Mouse (Mus musculus) right cerebral cortex, postnatal 36 days (tissue): ENCODE data around the gene Rsad2.
"Not testable (repeated sequence)": the region's sequence is repeated elsewhere in the genome, so short reads cannot be mapped to it uniquely, and the experiment has no call there.

Experiments
- DNase-seq, 2 experiments: peaks; one replicate each; pipeline ENCODE4 v3.0.0; 2022; ENCODE audit warnings: low spot score in 2 of 2, mixed read lengths in 1 of 2

Gene Rsad2

GRCm38 (mm10) chr12:26446377-26447045, 9.7 kb downstream of the Rsad2 start:
- DNase-seq: no peak

- DNase-seq: no peak
Measured at GRCm38 (mm10) chr12:26444511-26444910, 11.7 kb downstream of the Rsad2 start.

- DNase-seq: peak; percentile 40 to 49
Measured at GRCm38 (mm10) chr12:26444054-26444453, 12.2 kb downstream of the Rsad2 start.

- DNase-seq: no peak
Measured at GRCm38 (mm10) chr12:26439366-26439765, 16.9 kb downstream of the Rsad2 start.

GRCm38 (mm10) chr12:26437950-26438349, 18.3 kb downstream of the Rsad2 start:
- no peak for DNase-seq

GRCm38 (mm10) chr12:26436334-26436733, 19.9 kb downstream of the Rsad2 start:
- no peak for DNase-seq

- DNase-seq: not testable (repeated sequence)
Measured at GRCm38 (mm10) chr12:26428771-26429170, 27.5 kb downstream of the Rsad2 start.

GRCm38 (mm10) chr12:26424841-26425240, 31.4 kb downstream of the Rsad2 start:
- DNase-seq: no peak

GRCm38 (mm10) chr12:26418322-26418721, 37.9 kb downstream of the Rsad2 start:
- no peak for DNase-seq

- no peak for DNase-seq
Measured at GRCm38 (mm10) chr12:26416636-26417295, 39.5 kb downstream of the Rsad2 start.

- DNase-seq: peak; percentile 77 to 84
Measured at GRCm38 (mm10) chr12:26415104-26415771, 41.0 kb downstream of the Rsad2 start, which contains the start of gene Rnf144a. TSS of gene Rnf144a (minus strand) at chr12:26415254.

- peak in 1 of 2 experiments; percentile 24 for DNase-seq
Measured at GRCm38 (mm10) chr12:26414451-26415103, 41.7 kb downstream of the Rsad2 start.

GRCm38 (mm10) chr12:26413961-26414411, 42.3 kb downstream of the Rsad2 start:
- no peak for DNase-seq

- no peak for DNase-seq
Measured at GRCm38 (mm10) chr12:26412802-26413201, 43.5 kb downstream of the Rsad2 start.

- DNase-seq: no peak
Measured at GRCm38 (mm10) chr12:26411841-26412450, 44.3 kb downstream of the Rsad2 start.

- no peak for DNase-seq
Measured at GRCm38 (mm10) chr12:26410443-26410842, 45.8 kb downstream of the Rsad2 start.

GRCm38 (mm10) chr12:26408707-26409106, 47.5 kb downstream of the Rsad2 start:
- DNase-seq: no peak

GRCm38 (mm10) chr12:26404781-26405702, 51.2 kb downstream of the Rsad2 start:
- peak in 1 of 2 experiments; percentile 52 for DNase-seq

- DNase-seq: no peak
Measured at GRCm38 (mm10) chr12:26403372-26404125, 52.7 kb downstream of the Rsad2 start.
